Mouse (Mus musculus): Measurements from ENCODE around the gene Grk5. TPM values are rescaled to one million over a fixed set of nuclear protein-coding genes. Genes with fewer than 3 reads are reported as not detected.
"Not testable (repeated sequence)": the region's sequence is repeated elsewhere in the genome, so short reads cannot be mapped to it uniquely, and the experiment has no call there.

The Grk5 gene
- total RNA-seq, 1 experiment from 2014 or later = 4.8 TPM

GRCm38 (mm10) chr19:60895251-60895880 is 5.8 kb downstream of the Grk5 start:
- ATAC-seq (replicated peaks in 1 of 2; ENCODE audit: insufficient read depth in 1 of 2, low FRiP score in 2 of 2, low TSS enrichment in 1 of 2, low read depth in 1 of 2, poor library complexity in 2 of 2, severe bottlenecking in 2 of 2) = no peak

DNA sequence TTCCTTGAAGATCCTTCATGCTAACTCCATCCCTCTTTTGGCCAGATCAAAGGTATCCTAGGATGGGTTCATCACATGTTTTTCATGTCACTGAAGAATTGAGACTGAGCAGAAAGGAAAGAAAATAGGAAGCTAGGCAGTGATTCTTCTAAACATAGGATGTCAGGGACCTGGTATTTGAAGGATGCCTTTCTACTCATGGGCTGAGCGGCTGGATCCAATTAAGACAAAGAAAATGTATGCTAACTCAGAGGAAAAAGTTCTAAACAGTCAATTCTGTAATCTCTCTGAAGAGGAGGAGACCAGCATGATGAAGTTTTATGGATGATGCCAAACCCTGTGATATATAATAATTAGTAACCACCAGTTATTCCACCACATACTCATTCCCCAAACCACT is 13.6 kb downstream of the Grk5 start:
- no peak for ATAC-seq (replicated peaks in 1 of 2; ENCODE audit: insufficient read depth in 1 of 2, low FRiP score in 2 of 2, low TSS enrichment in 1 of 2, low read depth in 1 of 2, poor library complexity in 2 of 2, severe bottlenecking in 2 of 2)

DNA sequence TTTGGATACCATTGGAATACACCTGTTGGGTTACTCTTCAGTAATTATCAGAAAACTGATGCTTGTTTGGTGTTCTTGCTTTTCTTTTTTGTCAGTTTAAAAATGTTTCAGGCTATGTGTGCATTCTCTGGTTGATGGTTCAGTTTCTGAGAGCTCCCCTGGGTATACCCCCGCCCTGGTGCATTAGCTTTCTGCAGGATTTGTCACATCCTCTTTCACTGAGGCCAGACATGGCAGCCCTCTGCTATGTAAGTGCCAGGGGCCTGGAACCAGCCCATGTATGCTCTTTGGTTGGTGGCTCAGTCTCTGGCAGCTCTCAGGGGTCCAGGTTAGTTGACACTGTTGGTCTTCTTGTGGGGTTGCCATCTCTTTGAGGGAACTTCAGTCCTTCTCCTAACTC is 14.4 kb downstream of the Grk5 start:
- no peak for ATAC-seq (replicated peaks in 1 of 2; ENCODE audit: insufficient read depth in 1 of 2, low FRiP score in 2 of 2, low TSS enrichment in 1 of 2, low read depth in 1 of 2, poor library complexity in 2 of 2, severe bottlenecking in 2 of 2)

- no peak for ATAC-seq (replicated peaks in 1 of 2; ENCODE audit: insufficient read depth in 1 of 2, low FRiP score in 2 of 2, low TSS enrichment in 1 of 2, low read depth in 1 of 2, poor library complexity in 2 of 2, severe bottlenecking in 2 of 2)
Measured at GRCm38 (mm10) chr19:60905477-60905876, 15.9 kb downstream of the Grk5 start.

DNA sequence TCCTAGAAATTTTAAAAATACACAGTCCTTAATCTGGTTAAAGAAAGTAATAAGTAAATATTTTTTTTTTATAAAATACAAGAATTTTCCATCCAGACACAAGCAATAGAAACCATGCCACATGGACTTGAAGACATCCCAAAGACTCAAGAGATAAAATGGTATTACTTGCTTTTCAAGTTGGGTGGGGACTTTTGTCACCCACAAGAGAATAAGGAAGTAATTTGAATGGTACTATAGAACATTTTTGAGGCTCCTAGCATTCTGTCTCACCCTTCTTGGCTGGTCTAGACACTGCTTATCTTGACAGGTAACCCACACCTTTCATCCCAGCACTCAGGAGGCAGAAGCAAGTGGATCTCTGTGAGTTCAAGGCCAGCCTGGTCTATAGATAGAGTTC is 20.8 kb downstream of the Grk5 start:
- ATAC-seq (replicated peaks in 1 of 2; ENCODE audit: insufficient read depth in 1 of 2, low FRiP score in 2 of 2, low TSS enrichment in 1 of 2, low read depth in 1 of 2, poor library complexity in 2 of 2, severe bottlenecking in 2 of 2) = no peak

DNA sequence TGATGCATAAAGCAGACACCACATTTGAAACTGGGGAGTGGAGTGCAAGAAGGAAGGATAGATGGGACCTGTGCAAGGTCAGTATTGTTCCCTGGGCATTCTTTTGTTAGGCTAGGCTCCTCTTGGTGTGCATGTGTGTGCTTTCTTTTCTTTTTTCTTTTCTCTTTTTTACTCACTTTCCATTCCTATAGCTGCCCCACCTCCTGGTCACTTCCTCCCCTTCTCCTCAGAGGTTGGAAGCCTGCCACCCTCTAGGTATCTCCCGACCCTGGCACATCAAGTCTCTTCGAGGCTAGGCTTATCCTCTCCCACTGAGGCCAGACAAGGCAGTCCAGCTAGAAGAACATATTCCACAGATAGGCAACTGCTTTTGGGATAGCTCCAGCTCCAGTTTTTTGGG is 22.1 kb downstream of the Grk5 start:
- ATAC-seq (replicated peaks in 1 of 2; ENCODE audit: insufficient read depth in 1 of 2, low FRiP score in 2 of 2, low TSS enrichment in 1 of 2, low read depth in 1 of 2, poor library complexity in 2 of 2, severe bottlenecking in 2 of 2) = no peak

GRCm38 (mm10) chr19:60915236-60915635 is 25.7 kb downstream of the Grk5 start:
- ATAC-seq (replicated peaks in 1 of 2; ENCODE audit: insufficient read depth in 1 of 2, low FRiP score in 2 of 2, low TSS enrichment in 1 of 2, low read depth in 1 of 2, poor library complexity in 2 of 2, severe bottlenecking in 2 of 2) = no peak

DNA sequence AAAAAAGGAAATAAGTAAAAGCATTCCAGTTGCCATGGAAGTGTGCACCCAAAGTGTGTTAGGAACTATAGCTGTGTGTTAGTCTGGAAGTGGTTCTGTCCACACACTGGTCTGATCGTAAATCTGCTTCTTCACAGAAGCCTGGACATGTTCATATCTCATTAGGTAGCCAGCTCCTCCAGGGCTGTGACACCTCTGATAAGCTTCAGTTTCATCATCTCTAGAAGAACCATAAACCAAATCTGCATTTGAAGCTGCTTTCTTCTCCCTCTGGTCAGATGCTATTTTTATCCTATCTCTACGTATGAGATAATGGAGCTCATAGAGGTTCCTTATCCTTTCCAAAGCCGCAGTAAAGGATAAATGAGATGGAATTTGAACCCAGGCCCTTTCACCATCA is 26.3 kb downstream of the Grk5 start:
- no peak for ATAC-seq (replicated peaks in 1 of 2; ENCODE audit: insufficient read depth in 1 of 2, low FRiP score in 2 of 2, low TSS enrichment in 1 of 2, low read depth in 1 of 2, poor library complexity in 2 of 2, severe bottlenecking in 2 of 2)

DNA sequence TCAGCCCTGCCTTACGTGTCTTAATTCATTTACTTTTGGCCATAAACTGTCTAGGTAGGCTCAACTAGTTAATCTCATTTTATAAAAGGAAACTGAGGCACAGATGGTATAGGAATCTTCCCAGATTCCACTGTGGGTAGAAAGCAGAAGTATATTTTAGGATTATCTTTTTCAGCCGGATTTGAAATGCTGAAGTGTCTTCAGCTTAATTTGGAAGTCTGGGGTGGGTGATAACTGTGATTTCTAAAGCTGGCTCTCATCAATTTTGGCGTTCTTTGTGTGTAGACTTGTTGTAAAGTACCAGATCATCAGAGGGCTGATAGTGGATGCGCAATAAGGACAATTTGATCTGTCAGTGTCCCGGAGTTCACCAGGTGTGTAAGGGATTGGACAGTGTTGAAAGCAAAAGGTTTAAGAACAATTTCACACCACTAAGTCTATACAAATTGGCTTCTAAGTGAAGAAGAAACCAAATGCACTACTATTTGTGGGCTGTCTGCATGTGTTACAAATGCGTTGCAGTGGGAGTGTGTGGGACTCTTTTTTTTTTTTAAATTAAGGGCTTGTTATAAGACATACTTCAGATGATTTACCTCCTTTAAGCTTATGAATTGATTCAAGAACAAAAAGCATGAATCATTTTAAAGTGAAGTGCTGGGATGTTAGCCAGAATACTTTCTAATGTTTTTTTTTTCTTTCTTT is 27.5 kb downstream of the Grk5 start:
- ATAC-seq (replicated peaks in 1 of 2; ENCODE audit: insufficient read depth in 1 of 2, low FRiP score in 2 of 2, low TSS enrichment in 1 of 2, low read depth in 1 of 2, poor library complexity in 2 of 2, severe bottlenecking in 2 of 2) = no peak

DNA sequence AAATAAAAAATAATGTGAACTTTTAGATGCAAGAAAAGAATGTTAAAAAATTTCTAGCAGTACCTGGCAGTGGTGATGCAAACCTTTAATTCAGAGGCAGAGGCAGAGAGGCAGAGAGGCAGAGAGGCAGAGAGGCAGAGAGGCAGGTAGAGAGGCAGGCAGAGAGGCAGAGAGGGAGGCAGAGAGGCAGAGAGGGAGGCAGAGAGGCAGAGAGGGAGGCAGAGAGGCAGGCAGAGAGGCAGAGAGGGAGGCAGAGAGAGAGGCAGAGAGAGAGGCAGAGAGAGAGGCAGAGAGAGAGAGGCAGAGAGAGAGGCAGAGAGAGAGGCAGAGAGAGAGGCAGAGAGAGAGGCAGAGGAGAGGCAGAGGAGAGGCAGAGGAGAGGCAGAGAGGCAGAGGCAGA is 35.0 kb downstream of the Grk5 start:
- ATAC-seq (replicated peaks in 1 of 2; ENCODE audit: insufficient read depth in 1 of 2, low FRiP score in 2 of 2, low TSS enrichment in 1 of 2, low read depth in 1 of 2, poor library complexity in 2 of 2, severe bottlenecking in 2 of 2) = not testable (repeated sequence)

DNA sequence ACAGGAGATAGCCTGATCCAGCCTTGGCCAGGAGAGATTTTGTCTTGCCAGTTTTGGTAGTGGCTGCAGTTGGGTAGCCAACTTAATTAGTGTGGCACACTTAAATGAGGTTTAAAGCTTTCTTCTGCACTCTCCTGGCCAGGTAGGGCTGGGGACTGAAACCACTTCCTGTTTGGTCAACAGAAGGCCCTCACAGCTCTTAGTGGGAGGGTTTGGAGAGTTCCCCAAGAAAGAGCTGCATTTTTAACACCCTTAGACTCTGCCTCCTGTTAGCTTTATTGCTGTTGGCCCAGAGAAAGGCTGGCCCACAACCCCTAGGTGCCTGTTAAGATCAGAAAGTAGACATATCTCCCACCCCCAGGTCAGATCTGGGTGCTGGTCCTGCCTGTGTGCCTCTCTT is 45.5 kb downstream of the Grk5 start:
- ATAC-seq (replicated peaks in 1 of 2; ENCODE audit: insufficient read depth in 1 of 2, low FRiP score in 2 of 2, low TSS enrichment in 1 of 2, low read depth in 1 of 2, poor library complexity in 2 of 2, severe bottlenecking in 2 of 2) = peak; percentile 60 to 73; a peak in 3 of 4 replicates

- peak; percentile 93 to 97 for ATAC-seq (replicated peaks in 1 of 2; ENCODE audit: insufficient read depth in 1 of 2, low FRiP score in 2 of 2, low TSS enrichment in 1 of 2, low read depth in 1 of 2, poor library complexity in 2 of 2, severe bottlenecking in 2 of 2)
Measured at GRCm38 (mm10) chr19:60939954-60940379, 50.4 kb downstream of the Grk5 start.

- ATAC-seq (replicated peaks in 1 of 2; ENCODE audit: insufficient read depth in 1 of 2, low FRiP score in 2 of 2, low TSS enrichment in 1 of 2, low read depth in 1 of 2, poor library complexity in 2 of 2, severe bottlenecking in 2 of 2) = no peak
Measured at GRCm38 (mm10) chr19:60940866-60941265, 51.3 kb downstream of the Grk5 start.

GRCm38 (mm10) chr19:60945801-60946311 is 56.3 kb downstream of the Grk5 start:
- ATAC-seq (replicated peaks in 1 of 2; ENCODE audit: insufficient read depth in 1 of 2, low FRiP score in 2 of 2, low TSS enrichment in 1 of 2, low read depth in 1 of 2, poor library complexity in 2 of 2, severe bottlenecking in 2 of 2) = peak; percentile 65 to 68; a peak in 3 of 4 replicates

DNA sequence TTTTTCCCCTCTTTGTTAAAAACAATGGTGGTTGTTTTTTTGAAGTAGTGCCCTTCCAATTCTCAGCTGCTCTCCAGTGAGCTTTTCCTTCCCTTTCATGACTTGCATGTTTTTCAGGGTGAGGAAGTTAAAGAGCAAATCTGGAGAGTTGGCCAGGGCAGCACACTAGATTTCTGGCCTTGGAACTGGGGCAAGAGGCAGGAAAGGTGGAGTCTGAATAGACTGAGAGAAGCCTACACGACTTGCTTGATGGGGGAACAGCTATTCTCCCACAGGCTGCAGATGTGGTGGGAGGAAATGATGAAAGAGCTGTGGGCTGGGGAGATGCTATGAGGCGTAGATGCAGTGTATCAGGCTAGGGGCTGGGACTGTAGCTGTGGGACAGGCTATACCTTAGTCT is 57.1 kb downstream of the Grk5 start:
- peak; percentile 70 to 87 for ATAC-seq (replicated peaks in 1 of 2; ENCODE audit: insufficient read depth in 1 of 2, low FRiP score in 2 of 2, low TSS enrichment in 1 of 2, low read depth in 1 of 2, poor library complexity in 2 of 2, severe bottlenecking in 2 of 2)

- no peak for ATAC-seq (replicated peaks in 1 of 2; ENCODE audit: insufficient read depth in 1 of 2, low FRiP score in 2 of 2, low TSS enrichment in 1 of 2, low read depth in 1 of 2, poor library complexity in 2 of 2, severe bottlenecking in 2 of 2)
Measured at GRCm38 (mm10) chr19:60948996-60949395, 59.4 kb downstream of the Grk5 start.

- no peak for ATAC-seq (replicated peaks in 1 of 2; ENCODE audit: insufficient read depth in 1 of 2, low FRiP score in 2 of 2, low TSS enrichment in 1 of 2, low read depth in 1 of 2, poor library complexity in 2 of 2, severe bottlenecking in 2 of 2)
Measured at GRCm38 (mm10) chr19:60950056-60950869, 60.7 kb downstream of the Grk5 start.

GRCm38 (mm10) chr19:60955131-60955530 is 65.6 kb downstream of the Grk5 start:
- ATAC-seq (replicated peaks in 1 of 2; ENCODE audit: insufficient read depth in 1 of 2, low FRiP score in 2 of 2, low TSS enrichment in 1 of 2, low read depth in 1 of 2, poor library complexity in 2 of 2, severe bottlenecking in 2 of 2) = no peak

All from hematopoietic stem cell, adult 5-6 weeks (primary cell).